Mouse (Mus musculus): ENCODE data around the gene Ly6g6c.
A peak's percentile ranks its signal among the peaks of the same experiment; 100 is the strongest.

Ly6g6c gene

GRCm38 (mm10) chr17:35064951-35065947 is at the start of gene Ly6g6c:
Ly6g6c (plus strand) TSS chr17:35065388.
- no peak for DNase-seq (ENCODE audit: low spot score)

- DNase-seq (ENCODE audit: low spot score): no peak
Observed at GRCm38 (mm10) chr17:35016376-35016775, 48.8 kb upstream of the Ly6g6c start, which contains the start of gene Vwa7. Vwa7 (plus strand) TSS chr17:35016579.

- DNase-seq (ENCODE audit: low spot score): no peak
Observed at GRCm38 (mm10) chr17:35016791-35017705, 48.1 kb upstream of the Ly6g6c start.

GRCm38 (mm10) chr17:35017706-35018030 is 47.5 kb upstream of the Ly6g6c start:
- no peak for DNase-seq (ENCODE audit: low spot score)

- no peak for DNase-seq (ENCODE audit: low spot score)
Observed at GRCm38 (mm10) chr17:35018171-35018570, 47.0 kb upstream of the Ly6g6c start.

- DNase-seq (ENCODE audit: low spot score): no peak
Observed at GRCm38 (mm10) chr17:35019894-35020293, 45.3 kb upstream of the Ly6g6c start.

- no peak for DNase-seq (ENCODE audit: low spot score)
Observed at GRCm38 (mm10) chr17:35020551-35020950, 44.6 kb upstream of the Ly6g6c start.

GRCm38 (mm10) chr17:35021163-35021808 is 43.9 kb upstream of the Ly6g6c start:
- DNase-seq (ENCODE audit: low spot score): peak; percentile 85

- DNase-seq (ENCODE audit: low spot score): peak; percentile 68
Observed at GRCm38 (mm10) chr17:35021842-35022477, 43.2 kb upstream of the Ly6g6c start.

GRCm38 (mm10) chr17:35022541-35023060 is 42.6 kb upstream of the Ly6g6c start:
- DNase-seq (ENCODE audit: low spot score): no peak

- DNase-seq (ENCODE audit: low spot score): no peak
Observed at GRCm38 (mm10) chr17:35023221-35023620, 42.0 kb upstream of the Ly6g6c start.

- no peak for DNase-seq (ENCODE audit: low spot score)
Observed at GRCm38 (mm10) chr17:35023756-35024155, 41.4 kb upstream of the Ly6g6c start.

GRCm38 (mm10) chr17:35024261-35024660 is 40.9 kb upstream of the Ly6g6c start:
- no peak for DNase-seq (ENCODE audit: low spot score)

GRCm38 (mm10) chr17:35024691-35025488 is 40.3 kb upstream of the Ly6g6c start:
- DNase-seq (ENCODE audit: low spot score): no peak

- DNase-seq (ENCODE audit: low spot score): no peak
Observed at GRCm38 (mm10) chr17:35026206-35026605, 39.0 kb upstream of the Ly6g6c start.

GRCm38 (mm10) chr17:35027277-35028068 is 37.7 kb upstream of the Ly6g6c start, which contains the start of gene Sapcd1:
Sapcd1 (minus strand) TSS chr17:35028016.
- DNase-seq (ENCODE audit: low spot score): no peak

- no peak for DNase-seq (ENCODE audit: low spot score)
Observed at GRCm38 (mm10) chr17:35028315-35028714, 36.9 kb upstream of the Ly6g6c start.

GRCm38 (mm10) chr17:35029691-35030532 is 35.3 kb upstream of the Ly6g6c start:
- no peak for DNase-seq (ENCODE audit: low spot score)

- DNase-seq (ENCODE audit: low spot score): no peak
Observed at GRCm38 (mm10) chr17:35031272-35031671, 33.9 kb upstream of the Ly6g6c start.
